In genomic region chr17:78271731-78272130, GRCm38 (mm10) we compare ENCODE assay signal across 15 mouse cellular contexts.
DNase-seq lines count a peak whose midpoint lies in the region; ATAC-seq and TF ChIP-seq lines count a peak whose summit lies in the region.
"Had no signal": no experiment of that assay in that cellular context is flagged by ENCODE, and none has a peak within 500 bp of the region (broad histone marks: within the 10 kb centered on the region; RNA-seq: fewer than 3 reads in every experiment).

No protein-coding gene starts in this region.

- no peak for ATAC-seq in heart, embryonic 13.5 days (ENCODE audit: extremely low read depth, insufficient number of reproducible peaks, low FRiP score, low TSS enrichment)
- no peak for ATAC-seq in heart, embryonic 12.5 days (ENCODE audit: insufficient number of reproducible peaks, low FRiP score)
- ATAC-seq in stomach, postnatal 0 days (ENCODE audit: low FRiP score, low TSS enrichment), result no peak
- ATAC-seq: intestine, embryonic 16.5 days had no signal

- TF ChIP-seq EP300 in stomach, postnatal 0 days (optimal IDR thresholded peaks at IDR 0.05), result no peak

- 66% methylated on average over 8 of the region's 8 CpGs for WGBS in heart, embryonic 13.5 days
- 79% methylated on average over 8 of the region's 8 CpGs for WGBS in heart, embryonic 12.5 days
- 50% methylated on average over 8 of the region's 8 CpGs for WGBS in stomach, postnatal 0 days

- no peaks in the 10 kb centered on the region for H3K9me3 ChIP-seq in heart, embryonic 13.5 days
- no peaks in the 10 kb centered on the region for H3K9me3 ChIP-seq in heart, embryonic 12.5 days (replicated peaks)
- no peaks in the 10 kb centered on the region for H3K9me3 ChIP-seq in stomach, postnatal 0 days (ENCODE audit: control insufficient read depth, low read length)
- H3K9me3 ChIP-seq: forebrain, embryonic 10.5 days; neural tube, embryonic 15.5 days had no signal

- H3K4me2 ChIP-seq in heart, embryonic 13.5 days, result no peak overlapping the region
- H3K4me2 ChIP-seq in heart, embryonic 12.5 days, result no peak overlapping the region
- no peak overlapping the region for H3K4me2 ChIP-seq in stomach, postnatal 0 days (replicated peaks; ENCODE audit: low read depth)
- H3K4me2 ChIP-seq: neural tube, embryonic 15.5 days had no signal

- H3K27me3 ChIP-seq in heart, embryonic 13.5 days (replicated peaks), result no peaks in the 10 kb centered on the region
- H3K27me3 ChIP-seq in heart, embryonic 12.5 days (replicated peaks), result no peaks in the 10 kb centered on the region
- H3K27me3 ChIP-seq in stomach, postnatal 0 days (ENCODE audit: control insufficient read depth, insufficient read depth, low read length), result no peaks in the 10 kb centered on the region
- H3K27me3 ChIP-seq: neural tube, embryonic 15.5 days had no signal

- peak; percentile 19 for DNase-seq in kidney, postnatal 14 days
- no peak for DNase-seq in kidney, adult 11 months
- peak; percentile 32 for DNase-seq in thymus, postnatal 14 days
- no peak for DNase-seq in thymus, postnatal 10 days (ENCODE audit: low spot score in 2 of 2)
- no peak for DNase-seq in stomach, postnatal 0 days (ENCODE audit: low spot score)
- no peak for DNase-seq in spleen, postnatal 36 days (ENCODE audit: low spot score in 2 of 2)
- DNase-seq: cerebellum, adult 2 months; gastrocnemius, postnatal 14 days; heart, postnatal 36 days had no signal

- no peak for TF ChIP-seq CTCF in stomach, postnatal 0 days (IDR thresholded peaks at IDR 0.05; ENCODE audit: low read depth)

- H3K27ac ChIP-seq in heart, embryonic 13.5 days (replicated peaks), result peak overlapping the region; percentile 61; the same call in 1 of the 2 replicates
- no peak overlapping the region for H3K27ac ChIP-seq in heart, embryonic 12.5 days (ENCODE audit: poor library complexity, severe bottlenecking)
- peak overlapping the region; percentile 63 for H3K27ac ChIP-seq in stomach, postnatal 0 days (replicated peaks)
- H3K27ac ChIP-seq: forebrain, embryonic 10.5 days; macrophage had no signal

- peaks cover 35% of the 10 kb centered on the region for H3K4me1 ChIP-seq in heart, embryonic 13.5 days
- peaks cover 22% of the 10 kb centered on the region for H3K4me1 ChIP-seq in heart, embryonic 12.5 days (replicated peaks)
- peaks cover 12% of the 10 kb centered on the region for H3K4me1 ChIP-seq in stomach, postnatal 0 days (replicated peaks; ENCODE audit: control insufficient read depth, insufficient read depth)

- H3K9ac ChIP-seq in heart, embryonic 13.5 days, result no peak overlapping the region
- no peak overlapping the region for H3K9ac ChIP-seq in heart, embryonic 12.5 days
- no peak overlapping the region for H3K9ac ChIP-seq in stomach, postnatal 0 days (ENCODE audit: low read length)
- H3K9ac ChIP-seq: neural tube, embryonic 15.5 days had no signal

- no peaks in the 10 kb centered on the region for H3K36me3 ChIP-seq in heart, embryonic 13.5 days
- H3K36me3 ChIP-seq in heart, embryonic 12.5 days, result no peaks in the 10 kb centered on the region
- H3K36me3 ChIP-seq in stomach, postnatal 0 days (ENCODE audit: control insufficient read depth, insufficient read depth, low read length), result no peaks in the 10 kb centered on the region
- H3K36me3 ChIP-seq: forebrain, embryonic 10.5 days; neural tube, embryonic 15.5 days had no signal

- H3K4me3 ChIP-seq in heart, embryonic 13.5 days, result no peak overlapping the region
- no peak overlapping the region for H3K4me3 ChIP-seq in heart, embryonic 12.5 days
- H3K4me3 ChIP-seq in stomach, postnatal 0 days (ENCODE audit: low read depth, low read length), result no peak overlapping the region
- H3K4me3 ChIP-seq: forebrain, embryonic 10.5 days; neural tube, embryonic 15.5 days had no signal

Comparison
In these comparisons a context has a peak if more than half of its experiments do, and no peak if none do; other contexts are left out.
1. DNase-seq: peak in kidney, postnatal 14 days (single experiment) and thymus, postnatal 14 days (single experiment); none in kidney, adult 11 months (single experiment), thymus, postnatal 10 days (0 of 2), stomach, postnatal 0 days (single experiment) and spleen, postnatal 36 days (0 of 2).